Mouse (Mus musculus) adrenal gland, postnatal 0 days (tissue): Measurements from ENCODE around the gene Clcn6. TPM values are rescaled to one million over a fixed set of nuclear protein-coding genes. Genes with fewer than 3 reads are reported as not detected.

Experiments used
- polyA plus RNA-seq: library from polyadenylated mRNA; unstranded; fragments of >200 nt; fragmentation: Nextera tagmentation; extraction: Ambion mirVana; gene quantifications from 2 replicates; pipeline ENCODE4 v1.2.1, GENCODE M21; 2015

Clcn6 gene
- polyA plus RNA-seq = 4.3 and 6.7 TPM in 2 replicates

DNA sequence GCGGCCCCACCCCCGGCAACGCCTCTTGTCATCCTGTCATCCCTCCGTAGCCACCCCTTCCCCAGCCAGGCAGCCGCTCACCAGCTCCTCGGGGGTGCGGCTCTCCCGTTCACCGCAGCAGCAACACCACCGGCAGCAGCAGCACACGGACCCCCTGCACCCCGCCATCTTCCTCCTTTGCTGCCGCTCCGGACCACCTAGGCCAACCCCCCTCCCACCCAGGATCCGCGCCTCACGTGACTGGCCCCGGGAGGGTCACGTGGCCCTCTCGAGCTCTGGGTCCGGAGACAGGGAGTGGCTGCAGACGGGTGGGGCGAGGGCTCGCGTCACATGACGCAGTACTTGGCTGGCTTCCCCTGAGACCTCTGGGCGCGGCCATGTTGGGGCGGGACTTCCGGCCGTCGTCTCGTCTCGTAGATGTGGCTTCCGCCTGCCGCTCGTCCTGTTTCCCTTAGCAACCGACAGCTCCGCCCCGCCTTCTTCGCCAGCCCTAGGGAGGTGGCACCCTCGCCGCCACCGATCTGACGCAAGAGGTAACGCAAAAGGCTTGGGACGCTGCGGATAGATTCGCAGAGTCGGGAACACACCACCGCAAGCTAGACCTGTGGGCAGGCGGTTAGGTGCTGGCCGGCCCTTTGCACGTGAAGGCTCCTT lies at the start of gene Clcn6, which contains the start of gene Mthfr:
Clcn6 (minus strand) TSS at position 222 of the 654 bp plus-strand sequence.
Mthfr (plus strand) TSS at position 478 of the 654 bp plus-strand sequence.

DNA sequence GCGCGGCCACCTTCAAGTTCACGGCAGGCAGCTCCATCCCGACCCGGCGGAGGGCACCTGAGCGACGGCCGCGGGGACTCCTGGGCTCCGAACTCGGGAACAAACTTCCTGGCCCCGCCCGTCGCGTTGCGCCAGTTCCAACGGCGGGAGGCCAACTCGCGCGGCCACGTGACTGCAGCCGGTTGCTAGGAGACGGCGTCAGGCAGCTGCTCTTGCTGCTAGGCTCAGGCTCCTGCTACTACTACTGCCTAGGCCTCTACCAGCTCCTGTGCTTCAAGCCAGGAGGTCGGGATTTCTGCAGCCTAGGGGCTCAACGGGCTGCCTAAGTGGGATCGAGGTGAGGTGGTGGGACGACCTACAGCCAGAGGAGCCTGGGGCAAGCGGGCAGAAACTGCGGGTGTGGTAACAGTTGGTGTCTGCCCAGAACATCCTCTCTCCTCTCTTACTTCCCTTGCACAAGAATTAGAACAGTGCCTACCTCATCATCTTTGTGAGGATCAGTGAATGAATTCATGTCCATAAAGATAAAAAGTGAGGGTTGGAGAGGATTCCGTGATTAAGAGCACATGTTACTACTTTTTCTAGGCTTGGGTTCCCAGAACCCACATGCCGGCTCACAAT lies 49.4 kb upstream of the Clcn6 start, which contains the start of gene Agtrap:
Agtrap (minus strand) TSS at position 125 of the 621 bp plus-strand sequence.

GRCm38 (mm10) chr4:148000202-148000772 lies 38.3 kb downstream of the Clcn6 start, which contains the start of gene Nppa:
Gene Nppa, plus strand, starts transcription at chr4:148000722.

DNA sequence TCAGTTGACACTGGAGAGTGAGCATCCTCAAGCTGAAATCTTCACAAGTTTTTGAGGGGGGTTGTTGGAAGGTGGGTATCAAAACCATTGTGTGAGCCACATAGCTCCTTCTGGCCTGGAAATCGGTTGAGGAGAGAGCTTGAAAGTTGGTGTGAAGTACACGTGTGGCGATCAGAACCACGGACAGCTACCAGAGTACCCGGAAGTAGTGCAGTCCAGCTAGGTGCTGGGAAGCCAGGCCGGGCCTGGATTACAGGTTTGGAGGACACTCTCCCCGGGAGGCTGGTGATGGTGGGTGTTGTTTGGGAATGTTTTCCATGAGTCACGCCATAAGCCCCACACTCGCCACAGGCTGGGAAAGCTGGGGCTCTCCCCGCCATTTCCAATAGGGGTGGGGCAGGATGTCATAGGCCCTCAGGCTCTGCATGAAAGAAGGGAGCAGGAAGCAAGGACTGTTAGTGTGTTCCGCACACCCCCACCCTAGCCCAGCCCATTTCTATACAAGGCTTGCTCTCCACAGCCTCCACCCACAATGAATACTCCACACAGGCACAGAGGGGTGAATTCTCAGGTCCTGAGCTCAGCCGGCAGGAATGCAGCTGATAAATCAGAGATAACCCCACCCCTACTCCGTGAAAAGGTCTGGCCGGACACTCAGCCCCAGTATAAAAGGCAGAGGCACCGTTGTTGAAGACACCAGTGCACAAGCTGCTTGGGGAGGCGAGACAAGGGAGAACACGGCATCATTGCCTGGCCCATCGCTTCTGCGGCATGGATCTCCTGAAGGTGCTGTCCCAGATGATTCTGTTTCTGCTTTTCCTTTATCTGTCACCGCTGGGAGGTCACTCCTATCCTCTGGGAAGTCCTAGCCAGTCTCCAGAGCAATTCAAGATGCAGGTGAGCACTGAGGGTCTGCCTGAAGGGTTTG lies 53.2 kb downstream of the Clcn6 start, which contains the start of gene Nppb:
Nppb (plus strand) TSS at position 584 of the 928 bp plus-strand sequence.

Other genes starting within 250 kb of the Clcn6 start
- 10.7 and 13.2 TPM in 2 replicates for gene Zfp984, start 229.0 kb downstream of the Clcn6 start, polyA plus RNA-seq
- 12.8 and 17.3 TPM in 2 replicates for gene Zfp933, start 190.5 kb downstream of the Clcn6 start, polyA plus RNA-seq
- gene Miip, start 170.0 kb downstream of the Clcn6 start, polyA plus RNA-seq = 18.8 and 39.0 TPM in 2 replicates
- gene Fv1, start 169.8 kb downstream of the Clcn6 start, polyA plus RNA-seq = 2.7 and 3.0 TPM in 2 replicates
- gene Mfn2, start 134.1 kb downstream of the Clcn6 start, polyA plus RNA-seq = 30.0 and 49.6 TPM in 2 replicates
- gene Plod1, start 102.1 kb downstream of the Clcn6 start, polyA plus RNA-seq = 45.3 and 47.3 TPM in 2 replicates
- gene 2510039O18Rik, start 97.9 kb downstream of the Clcn6 start, polyA plus RNA-seq = 17.3 and 22.2 TPM in 2 replicates
- 0.88 and 1.6 TPM in 2 replicates for gene Nppb, start 53.0 kb downstream of the Clcn6 start, polyA plus RNA-seq
- 0.39 and 2.7 TPM in 2 replicates for gene Nppa, start 38.1 kb downstream of the Clcn6 start, polyA plus RNA-seq
- gene Mthfr, start 256 bp upstream of the Clcn6 start, polyA plus RNA-seq = 12.0 and 13.9 TPM in 2 replicates
- gene Agtrap, start 49.2 kb upstream of the Clcn6 start, polyA plus RNA-seq = 37.2 and 77.1 TPM in 2 replicates
- gene Mad2l2, start 91.6 kb upstream of the Clcn6 start, polyA plus RNA-seq = 38.8 and 43.4 TPM in 2 replicates
- 0.18 and 0.33 TPM in 2 replicates for gene Draxin, start 91.9 kb upstream of the Clcn6 start, polyA plus RNA-seq
- 42.3 and 61.0 TPM in 2 replicates for gene Fbxo6, start 113.3 kb upstream of the Clcn6 start, polyA plus RNA-seq
- gene Fbxo44, start 121.7 kb upstream of the Clcn6 start, polyA plus RNA-seq = 12.8 and 14.7 TPM in 2 replicates
- gene Fbxo2, start 121.8 kb upstream of the Clcn6 start, polyA plus RNA-seq = 2.8 and 3.3 TPM in 2 replicates
- 0.12 and 0.30 TPM in 2 replicates for gene Disp3, start 249.1 kb upstream of the Clcn6 start, polyA plus RNA-seq